Mouse (Mus musculus): Measurements from ENCODE around the gene Atxn2. TPM values are rescaled to one million over a fixed set of nuclear protein-coding genes. Genes with fewer than 3 reads are reported as not detected.

Atxn2 gene
- total RNA-seq, 1 experiment, result 58.0 TPM

DNA sequence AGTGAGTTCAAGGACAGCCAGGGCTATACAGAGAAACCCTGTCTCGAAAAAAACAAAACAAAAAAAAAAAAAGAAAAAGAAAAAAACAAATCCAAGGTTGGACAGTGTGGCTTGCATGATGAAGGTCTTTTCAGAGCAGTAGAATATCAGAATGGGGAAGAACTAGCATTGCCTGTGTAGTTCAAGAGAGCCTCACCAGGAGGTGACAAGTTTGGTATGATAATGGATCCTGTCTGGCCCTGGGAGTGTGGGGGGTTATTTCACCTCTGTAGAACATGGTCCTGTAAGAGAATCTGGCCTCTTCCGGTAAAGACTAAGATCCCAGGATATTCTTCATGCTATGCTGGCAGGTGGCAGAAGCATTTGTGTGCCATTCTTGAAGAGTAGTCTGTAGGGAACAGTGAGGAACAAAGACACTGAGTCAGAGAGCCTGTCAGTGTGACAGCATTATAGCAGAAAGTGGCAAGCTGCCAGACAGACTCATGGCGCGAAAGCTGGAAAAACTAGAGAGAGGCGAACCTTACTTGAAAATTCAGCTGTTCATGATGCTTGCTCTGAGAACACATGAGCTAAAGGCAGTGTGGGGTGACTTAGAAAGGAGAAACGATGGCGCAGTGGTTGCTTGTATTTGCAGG lies 67.5 kb downstream of the Atxn2 start:
- TF ChIP-seq HCFC1 (IDR thresholded peaks at IDR 0.05; ENCODE audit: borderline replicate concordance, insufficient read depth, low read length), result no peak
- no peak for DNase-seq (ENCODE audit: low read depth, low spot score)
- in situ Hi-C loops (cut with MboI; ENCODE audit: low sequenced_read_pairs in 2 of 2, unreplicated experiment in 2 of 2), result no loop called here
- H3K4me1 ChIP-seq (ENCODE audit: control insufficient read depth in 2 of 2, insufficient read depth in 2 of 2, low read length in 2 of 2, poor library complexity in 1 of 2), result no peaks in the 10 kb centered on the region
- H3K36me3 ChIP-seq (ENCODE audit: control insufficient read depth, insufficient read depth, low read length, poor library complexity, severe bottlenecking), result peaks cover 29% of the 10 kb centered on the region
- H3K4me3 ChIP-seq (ENCODE audit: insufficient read depth in 1 of 2, low read depth in 1 of 2, low read length in 2 of 2, poor library complexity in 1 of 2, severe bottlenecking in 1 of 2), result no peak overlapping the region
- H3K27ac ChIP-seq (ENCODE audit: insufficient read depth, low read depth, low read length, poor library complexity, severe bottlenecking), result no peak overlapping the region
- no peak overlapping the region for H3K9ac ChIP-seq (ENCODE audit: insufficient read depth, low read depth, low read length, poor library complexity, severe bottlenecking)
- H3K9me3 ChIP-seq (ENCODE audit: control insufficient read depth, insufficient read depth, low read depth, low read length), result no peaks in the 10 kb centered on the region

DNA sequence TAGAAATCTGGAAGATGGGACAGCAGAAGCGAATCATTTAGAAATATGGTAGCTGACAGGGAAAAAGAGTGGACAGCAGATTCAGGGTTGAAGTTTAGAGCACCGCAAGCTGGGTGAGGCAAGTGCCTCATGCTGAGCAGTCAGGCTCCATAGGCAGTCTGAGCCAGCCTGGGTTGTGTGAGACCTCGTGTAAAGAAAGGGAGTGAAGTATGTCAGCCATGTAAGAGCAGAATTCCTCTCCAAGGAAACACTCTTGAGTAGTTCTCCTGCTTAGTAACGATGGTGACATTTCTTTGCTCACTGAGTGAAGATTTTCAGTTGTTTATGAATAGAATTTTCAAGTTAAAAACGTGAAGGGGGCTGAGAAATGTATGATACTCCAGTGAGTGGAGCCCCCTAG lies 69.0 kb downstream of the Atxn2 start:
- no peaks in the 10 kb centered on the region for H3K4me1 ChIP-seq (ENCODE audit: control insufficient read depth in 2 of 2, insufficient read depth in 2 of 2, low read length in 2 of 2, poor library complexity in 1 of 2)
- peaks cover 36% of the 10 kb centered on the region for H3K36me3 ChIP-seq (ENCODE audit: control insufficient read depth, insufficient read depth, low read length, poor library complexity, severe bottlenecking)
- in situ Hi-C loops (cut with MboI; ENCODE audit: low sequenced_read_pairs in 2 of 2, unreplicated experiment in 2 of 2), result no loop called here
- no peak for TF ChIP-seq ZNF384 (IDR thresholded peaks at IDR 0.05; ENCODE audit: low read depth, low read length)
- no peak for TF ChIP-seq ZC3H11A (IDR thresholded peaks at IDR 0.05; ENCODE audit: borderline replicate concordance, low read depth, low read length)
- no peak for TF ChIP-seq CHD2 (IDR thresholded peaks at IDR 0.05; ENCODE audit: low read depth, low read length)
- TF ChIP-seq HCFC1 (IDR thresholded peaks at IDR 0.05; ENCODE audit: borderline replicate concordance, insufficient read depth, low read length), result no peak
- no peak for TF ChIP-seq MAFK (IDR thresholded peaks at IDR 0.05; ENCODE audit: insufficient read depth, low read depth, low read length)
- H3K9me3 ChIP-seq (ENCODE audit: control insufficient read depth, insufficient read depth, low read depth, low read length), result no peaks in the 10 kb centered on the region
- H3K27ac ChIP-seq (ENCODE audit: insufficient read depth, low read depth, low read length, poor library complexity, severe bottlenecking), result no peak overlapping the region
- H3K4me3 ChIP-seq (ENCODE audit: insufficient read depth in 1 of 2, low read depth in 1 of 2, low read length in 2 of 2, poor library complexity in 1 of 2, severe bottlenecking in 1 of 2), result no peak overlapping the region
- no peak for DNase-seq (ENCODE audit: low read depth, low spot score)
- H3K9ac ChIP-seq (ENCODE audit: insufficient read depth, low read depth, low read length, poor library complexity, severe bottlenecking), result no peak overlapping the region

DNA sequence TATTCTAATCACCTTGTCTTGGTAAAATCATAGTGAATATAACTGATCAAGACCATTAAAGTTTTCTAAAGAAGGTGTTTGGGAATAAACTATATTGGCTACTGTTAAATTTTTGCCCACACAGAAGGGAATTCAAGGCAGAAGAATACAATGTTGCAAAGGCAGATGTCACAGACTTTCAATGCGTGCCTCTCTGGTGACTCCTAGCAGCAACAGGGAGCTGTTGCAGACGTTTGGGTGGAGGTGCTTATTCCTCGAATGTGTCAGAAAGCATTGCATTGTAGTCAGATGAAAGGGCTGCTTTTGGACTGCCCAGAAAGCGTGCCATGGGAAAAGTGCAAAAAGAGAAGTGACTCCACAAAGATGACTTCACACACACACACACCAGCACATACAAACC lies 71.3 kb downstream of the Atxn2 start:
- Histone ChIP-seq H3K9me3 (ENCODE audit: control insufficient read depth, insufficient read depth, low read depth, low read length) (no peaks in the 10 kb centered on the region), H3K27ac (ENCODE audit: insufficient read depth, low read depth, low read length, poor library complexity, severe bottlenecking) (no peak overlapping the region), H3K36me3 (ENCODE audit: control insufficient read depth, insufficient read depth, low read length, poor library complexity, severe bottlenecking) (peaks cover 37% of the 10 kb centered on the region), H3K9ac (ENCODE audit: insufficient read depth, low read depth, low read length, poor library complexity, severe bottlenecking) (no peak overlapping the region), H3K4me1 (ENCODE audit: control insufficient read depth in 2 of 2, insufficient read depth in 2 of 2, low read length in 2 of 2, poor library complexity in 1 of 2) (no peaks in the 10 kb centered on the region), H3K4me3 (ENCODE audit: insufficient read depth in 1 of 2, low read depth in 1 of 2, low read length in 2 of 2, poor library complexity in 1 of 2, severe bottlenecking in 1 of 2) (no peak overlapping the region)
- no peak for DNase-seq (ENCODE audit: low read depth, low spot score)
- TF ChIP-seq CHD2 (IDR thresholded peaks at IDR 0.05; ENCODE audit: low read depth, low read length) (no peak), HCFC1 (IDR thresholded peaks at IDR 0.05; ENCODE audit: borderline replicate concordance, insufficient read depth, low read length) (no peak), ZNF384 (IDR thresholded peaks at IDR 0.05; ENCODE audit: low read depth, low read length) (no peak), ZC3H11A (IDR thresholded peaks at IDR 0.05; ENCODE audit: borderline replicate concordance, low read depth, low read length) (no peak), MAFK (IDR thresholded peaks at IDR 0.05; ENCODE audit: insufficient read depth, low read depth, low read length) (no peak)
- in situ Hi-C loops (cut with MboI; ENCODE audit: low sequenced_read_pairs in 2 of 2, unreplicated experiment in 2 of 2), result no loop called here

DNA sequence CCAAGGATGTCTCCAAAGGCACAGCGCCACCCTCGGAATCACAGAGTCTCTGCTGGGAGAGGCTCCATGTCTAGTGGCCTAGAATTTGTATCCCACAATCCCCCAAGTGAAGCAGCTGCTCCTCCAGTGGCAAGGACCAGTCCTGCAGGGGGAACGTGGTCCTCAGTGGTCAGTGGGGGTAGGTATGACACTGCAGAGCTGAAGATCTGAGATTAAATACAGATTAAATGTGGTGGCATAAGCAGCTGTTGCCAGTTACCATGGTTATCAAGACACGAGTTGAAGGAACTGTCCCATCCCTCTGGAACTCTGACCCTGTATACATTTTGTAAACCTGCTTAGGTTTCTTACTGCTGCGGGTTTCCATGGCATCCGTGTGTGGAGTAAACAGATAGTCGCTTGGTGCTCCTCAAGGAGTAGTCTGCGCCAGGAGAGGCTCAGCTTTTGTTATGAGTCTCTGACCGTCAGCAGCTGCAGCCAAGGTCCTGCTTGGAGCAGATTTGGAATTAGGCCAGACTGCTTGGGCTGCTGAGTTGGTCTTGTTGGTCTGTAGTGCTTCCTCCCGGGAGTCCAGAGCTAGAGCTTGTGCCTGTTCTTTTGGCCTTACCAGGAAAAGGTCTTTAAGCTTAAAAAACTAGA lies 72.8 kb downstream of the Atxn2 start:
- DNase-seq (ENCODE audit: low read depth, low spot score), result no peak
- H3K4me3 ChIP-seq (ENCODE audit: insufficient read depth in 1 of 2, low read depth in 1 of 2, low read length in 2 of 2, poor library complexity in 1 of 2, severe bottlenecking in 1 of 2), result no peak overlapping the region
- H3K27ac ChIP-seq (ENCODE audit: insufficient read depth, low read depth, low read length, poor library complexity, severe bottlenecking), result no peak overlapping the region
- no peaks in the 10 kb centered on the region for H3K4me1 ChIP-seq (ENCODE audit: control insufficient read depth in 2 of 2, insufficient read depth in 2 of 2, low read length in 2 of 2, poor library complexity in 1 of 2)
- in situ Hi-C loops (cut with MboI; ENCODE audit: low sequenced_read_pairs in 2 of 2, unreplicated experiment in 2 of 2), result no loop called here
- H3K9ac ChIP-seq (ENCODE audit: insufficient read depth, low read depth, low read length, poor library complexity, severe bottlenecking), result no peak overlapping the region
- no peak for TF ChIP-seq CHD2 (IDR thresholded peaks at IDR 0.05; ENCODE audit: low read depth, low read length)
- no peak for TF ChIP-seq MAFK (IDR thresholded peaks at IDR 0.05; ENCODE audit: insufficient read depth, low read depth, low read length)
- no peak for TF ChIP-seq ZNF384 (IDR thresholded peaks at IDR 0.05; ENCODE audit: low read depth, low read length)
- no peak for TF ChIP-seq HCFC1 (IDR thresholded peaks at IDR 0.05; ENCODE audit: borderline replicate concordance, insufficient read depth, low read length)
- TF ChIP-seq ZC3H11A (IDR thresholded peaks at IDR 0.05; ENCODE audit: borderline replicate concordance, low read depth, low read length), result no peak
- no peaks in the 10 kb centered on the region for H3K9me3 ChIP-seq (ENCODE audit: control insufficient read depth, insufficient read depth, low read depth, low read length)
- H3K36me3 ChIP-seq (ENCODE audit: control insufficient read depth, insufficient read depth, low read length, poor library complexity, severe bottlenecking), result peaks cover 29% of the 10 kb centered on the region
